Mouse (Mus musculus): Measurements from ENCODE around the gene Defb35.

- TF ChIP-seq CTCF (IDR thresholded peaks at IDR 0.05; ENCODE audit: low read depth) (no peak), EP300 (IDR thresholded peaks at IDR 0.05; ENCODE audit: low read depth) (no peak)
These were observed 28.5 kb downstream of the Defb35 start for GRCm38 (mm10) chr8:21966646-21967045.
